18 mouse cellular contexts compared by ENCODE assay signal in genomic region chr17:46496081-46496480, GRCm38 (mm10). TPM values are rescaled to one million over a fixed set of nuclear protein-coding genes. Genes with fewer than 3 reads are reported as not detected.
DNase-seq lines count a peak whose midpoint lies in the region; ATAC-seq and TF ChIP-seq lines count a peak whose summit lies in the region.
"Not testable (repeated sequence)": the region's sequence is repeated elsewhere in the genome, so short reads cannot be mapped to it uniquely, and the experiment has no call there.
"Had no signal": no experiment of that assay in that cellular context is flagged by ENCODE, and none has a peak within 500 bp of the region (broad histone marks: within the 10 kb centered on the region; RNA-seq: fewer than 3 reads in every experiment).

No protein-coding gene starts in this region.

- not testable (repeated sequence) for H3K4me3 ChIP-seq in forebrain, embryonic 14.5 days (ENCODE audit: low read depth, low read length); heart, embryonic 14.5 days (ENCODE audit: control insufficient read depth in 1 of 2, insufficient read depth in 1 of 2, low read depth in 1 of 2, low read length in 2 of 2); hindbrain, embryonic 15.5 days; liver, embryonic 16.5 days (ENCODE audit: low read depth, low read length); midbrain, embryonic 15.5 days; neural tube, embryonic 15.5 days (replicated peaks)
- H3K4me3 ChIP-seq in layer of hippocampus, adult 2 months = peak overlapping the region; percentile 72

- H3K9ac ChIP-seq in forebrain, embryonic 14.5 days (ENCODE audit: low read length); heart, embryonic 14.5 days (ENCODE audit: low read length); hindbrain, embryonic 15.5 days; liver, embryonic 16.5 days (ENCODE audit: low read depth, low read length); midbrain, embryonic 15.5 days; neural tube, embryonic 15.5 days (replicated peaks): not testable (repeated sequence)

- not testable (repeated sequence) for H3K4me2 ChIP-seq in forebrain, embryonic 14.5 days (ENCODE audit: low read length)
- H3K4me2 ChIP-seq in heart, embryonic 14.5 days (ENCODE audit: low read length) = peak overlapping the region; percentile 72
- H3K4me2 ChIP-seq in hindbrain, embryonic 15.5 days = peak overlapping the region; percentile 96
- 0 out of 2 replicates have a peak overlapping the region, but pooled peaks have one; percentile 91 for H3K4me2 ChIP-seq in liver, embryonic 16.5 days (ENCODE audit: low read depth, low read length)
- H3K4me2 ChIP-seq in midbrain, embryonic 15.5 days = 0 out of 2 replicates have a peak overlapping the region, but pooled peaks have one; percentile 73
- peak overlapping the region; percentile 71 for H3K4me2 ChIP-seq in neural tube, embryonic 15.5 days

- H3K4me1 ChIP-seq in forebrain, embryonic 14.5 days (ENCODE audit: control insufficient read depth, insufficient read depth, low read length); heart, embryonic 14.5 days (ENCODE audit: control insufficient read depth in 2 of 2, insufficient read depth in 2 of 2, low read length in 2 of 2); hindbrain, embryonic 15.5 days (replicated peaks); liver, embryonic 16.5 days (ENCODE audit: control insufficient read depth, low read depth, low read length); midbrain, embryonic 15.5 days; neural tube, embryonic 15.5 days: not testable (repeated sequence)

- peaks cover 10% of the 10 kb centered on the region; the same call in 1 of the 2 replicates for H3K36me3 ChIP-seq in forebrain, embryonic 14.5 days (ENCODE audit: control insufficient read depth, insufficient read depth, low read length)
- peaks cover 13% of the 10 kb centered on the region; the same call in 1 of the 2 replicates for H3K36me3 ChIP-seq in heart, embryonic 14.5 days (ENCODE audit: control insufficient read depth, insufficient read depth, low read length)
- H3K36me3 ChIP-seq in hindbrain, embryonic 15.5 days; liver, embryonic 16.5 days (ENCODE audit: control insufficient read depth, insufficient read depth); midbrain, embryonic 15.5 days (replicated peaks): not testable (repeated sequence)
- 0 out of 2 replicates have a peak, but pooled peaks cover 13% of the 10 kb centered on the region for H3K36me3 ChIP-seq in neural tube, embryonic 15.5 days

- H3K27me3 ChIP-seq in forebrain, embryonic 14.5 days (replicated peaks; ENCODE audit: control insufficient read depth, insufficient read depth, low read length); heart, embryonic 14.5 days (ENCODE audit: control insufficient read depth, insufficient read depth, low read length); hindbrain, embryonic 15.5 days; neural tube, embryonic 15.5 days (replicated peaks): not testable (repeated sequence)
- H3K27me3 ChIP-seq in liver, embryonic 16.5 days (ENCODE audit: control insufficient read depth, insufficient read depth, low read depth, low read length) = peaks cover 12% of the 10 kb centered on the region; the same call in 1 of the 2 replicates
- peaks cover 14% of the 10 kb centered on the region for H3K27me3 ChIP-seq in midbrain, embryonic 15.5 days (replicated peaks)

- ATAC-seq in forebrain, embryonic 14.5 days = peak; percentile 6
- ATAC-seq in heart, embryonic 14.5 days (ENCODE audit: insufficient number of reproducible peaks, insufficient read depth, low FRiP score, low read depth); neural tube, embryonic 15.5 days (ENCODE audit: low FRiP score): not testable (repeated sequence)
- ATAC-seq in hindbrain, embryonic 15.5 days (ENCODE audit: low FRiP score, low read depth) = peak; percentile 14; the same call in 1 of the 2 replicates
- ATAC-seq in liver, embryonic 16.5 days (ENCODE audit: low read depth) = peak; percentile 40; the same call in 1 of the 2 replicates
- ATAC-seq in midbrain, embryonic 15.5 days (replicated peaks) = 0 out of 2 replicates have a peak, but pooled peaks have one; percentile 13

- not testable (repeated sequence) for H3K27ac ChIP-seq in forebrain, embryonic 14.5 days (ENCODE audit: low read depth, low read length); heart, embryonic 14.5 days (replicated peaks in 1 of 2; ENCODE audit: control insufficient read depth in 1 of 2, insufficient read depth in 1 of 2, low read depth in 2 of 2, low read length in 2 of 2); hindbrain, embryonic 15.5 days (replicated peaks); layer of hippocampus, adult 2 months; liver, embryonic 16.5 days (ENCODE audit: low read length); midbrain, embryonic 15.5 days; neural tube, embryonic 15.5 days (replicated peaks)

- DNase-seq in forebrain, embryonic 14.5 days (ENCODE audit: low spot score); layer of hippocampus, adult 2 months (ENCODE audit: low spot score in 2 of 2): not testable (repeated sequence)

- not testable (repeated sequence) for TF ChIP-seq CTCF in layer of hippocampus, adult 2 months (conservative IDR thresholded peaks at IDR 0.05)

- H3K9me3 ChIP-seq in forebrain, embryonic 14.5 days (replicated peaks; ENCODE audit: control insufficient read depth, low read length); heart, embryonic 14.5 days (ENCODE audit: control insufficient read depth, low read length); hindbrain, embryonic 15.5 days; liver, embryonic 16.5 days (replicated peaks; ENCODE audit: control insufficient read depth, low read length); midbrain, embryonic 15.5 days; neural tube, embryonic 15.5 days (replicated peaks): not testable (repeated sequence)

RNA-seq across cellular contexts. Expression of gene Dnph1, which starts 0.4 kb away (rescaled TPM):
- polyA plus RNA-seq in forebrain, embryonic 14.5 days (2014; fragmentation: Nextera tagmentation; extraction: Ambion mirVana) = 33.0 and 41.6 TPM in 2 replicates
- polyA plus RNA-seq in heart, embryonic 14.5 days (2014; fragmentation: Nextera tagmentation; extraction: Ambion mirVana) = 25.8 and 26.4 TPM in 2 replicates
- 21.8 and 22.4 TPM in 2 replicates for polyA plus RNA-seq in hindbrain, embryonic 15.5 days (2015; fragmentation: Nextera tagmentation; extraction: Ambion mirVana)
- total RNA-seq in layer of hippocampus, adult 2 months (2021) = 1 to 10 TPM; 4.8 to 6.2 TPM
- polyA plus RNA-seq in liver, embryonic 16.5 days (2015; fragmentation: Nextera tagmentation; extraction: Ambion mirVana) = 12.7 and 15.6 TPM in 2 replicates
- 14.5 and 17.3 TPM in 2 replicates for polyA plus RNA-seq in midbrain, embryonic 15.5 days (2015; fragmentation: Nextera tagmentation; extraction: Ambion mirVana)
- 13.6 and 22.7 TPM in 2 replicates for polyA plus RNA-seq in neural tube, embryonic 15.5 days (2015; fragmentation: Nextera tagmentation; extraction: Ambion mirVana)

RNA-seq across cellular contexts. Expression of gene Ttbk1, which starts 8.6 kb away (rescaled TPM):
- 3.8 and 4.8 TPM in 2 replicates for polyA plus RNA-seq in forebrain, embryonic 14.5 days (2014; fragmentation: Nextera tagmentation; extraction: Ambion mirVana)
- polyA plus RNA-seq in heart, embryonic 14.5 days (2014; fragmentation: Nextera tagmentation; extraction: Ambion mirVana) = 0.16 and 0.18 TPM in 2 replicates
- polyA plus RNA-seq in hindbrain, embryonic 15.5 days (2015; fragmentation: Nextera tagmentation; extraction: Ambion mirVana) = 8.6 and 8.9 TPM in 2 replicates
- total RNA-seq in layer of hippocampus, adult 2 months (2021) = 100 to 1,000 TPM; 119 to 122 TPM
- polyA plus RNA-seq in liver, embryonic 16.5 days (2015; fragmentation: Nextera tagmentation; extraction: Ambion mirVana) = not detected in 2 replicates
- polyA plus RNA-seq in midbrain, embryonic 15.5 days (2015; fragmentation: Nextera tagmentation; extraction: Ambion mirVana) = 8.7 and 9.0 TPM in 2 replicates
- 5.5 and 7.8 TPM in 2 replicates for polyA plus RNA-seq in neural tube, embryonic 15.5 days (2015; fragmentation: Nextera tagmentation; extraction: Ambion mirVana)
- polyA plus RNA-seq: liver, postnatal 0 days had no signal

RNA-seq across cellular contexts. Expression of gene Cul9, which starts 50.1 kb away (rescaled TPM):
- polyA plus RNA-seq in forebrain, embryonic 14.5 days (2014; fragmentation: Nextera tagmentation; extraction: Ambion mirVana) = 7.6 and 10.8 TPM in 2 replicates
- polyA plus RNA-seq in heart, embryonic 14.5 days (2014; fragmentation: Nextera tagmentation; extraction: Ambion mirVana) = 4.6 and 5.1 TPM in 2 replicates
- polyA plus RNA-seq in hindbrain, embryonic 15.5 days (2015; fragmentation: Nextera tagmentation; extraction: Ambion mirVana) = 21.0 and 26.5 TPM in 2 replicates
- total RNA-seq in layer of hippocampus, adult 2 months (2021) = 10 to 100 TPM; 66.1 to 68.4 TPM
- 0.60 and 0.76 TPM in 2 replicates for polyA plus RNA-seq in liver, embryonic 16.5 days (2015; fragmentation: Nextera tagmentation; extraction: Ambion mirVana)
- 25.0 and 26.7 TPM in 2 replicates for polyA plus RNA-seq in midbrain, embryonic 15.5 days (2015; fragmentation: Nextera tagmentation; extraction: Ambion mirVana)
- 17.3 and 22.6 TPM in 2 replicates for polyA plus RNA-seq in neural tube, embryonic 15.5 days (2015; fragmentation: Nextera tagmentation; extraction: Ambion mirVana)

RNA-seq across cellular contexts. Expression of gene Slc22a7, which starts 57.8 kb away (rescaled TPM):
- not detected in 2 replicates for polyA plus RNA-seq in forebrain, embryonic 14.5 days (2014; fragmentation: Nextera tagmentation; extraction: Ambion mirVana)
- polyA plus RNA-seq in heart, embryonic 14.5 days (2014; fragmentation: Nextera tagmentation; extraction: Ambion mirVana) = not detected in 2 replicates
- polyA plus RNA-seq in hindbrain, embryonic 15.5 days (2015; fragmentation: Nextera tagmentation; extraction: Ambion mirVana) = 0.10 TPM in 1 of 2 replicates, not detected in the other
- total RNA-seq in layer of hippocampus, adult 2 months (2021) = under 1 TPM in 1 of 2 experiments, not detected in 1; 0.28 TPM
- polyA plus RNA-seq in liver, embryonic 16.5 days (2015; fragmentation: Nextera tagmentation; extraction: Ambion mirVana) = 0.06 TPM in 1 of 2 replicates, not detected in the other
- not detected in 2 replicates for polyA plus RNA-seq in midbrain, embryonic 15.5 days (2015; fragmentation: Nextera tagmentation; extraction: Ambion mirVana)
- 1.3 TPM in 1 of 2 replicates, not detected in the other for polyA plus RNA-seq in neural tube, embryonic 15.5 days (2015; fragmentation: Nextera tagmentation; extraction: Ambion mirVana)
- total RNA-seq: adrenal gland, postnatal 25 days; gastrocnemius, postnatal 36 days; heart, adult 8-10 months; hematopoietic stem cell, adult 5-6 weeks had no signal
- polyA plus RNA-seq: heart, postnatal 0 days; intestine, postnatal 0 days; kidney, embryonic 14.5 days; limb, embryonic 14.5 days; midbrain, embryonic 11.5 days; urinary bladder, adult 2 months had no signal

RNA-seq across cellular contexts. Expression of gene Srf, which starts 59.9 kb away (rescaled TPM):
- polyA plus RNA-seq in forebrain, embryonic 14.5 days (2014; fragmentation: Nextera tagmentation; extraction: Ambion mirVana) = 4.6 and 4.7 TPM in 2 replicates
- polyA plus RNA-seq in heart, embryonic 14.5 days (2014; fragmentation: Nextera tagmentation; extraction: Ambion mirVana) = 15.6 and 17.8 TPM in 2 replicates
- 2.7 and 4.5 TPM in 2 replicates for polyA plus RNA-seq in hindbrain, embryonic 15.5 days (2015; fragmentation: Nextera tagmentation; extraction: Ambion mirVana)
- 10 to 100 TPM; 75.7 to 90.9 TPM for total RNA-seq in layer of hippocampus, adult 2 months (2021)
- polyA plus RNA-seq in liver, embryonic 16.5 days (2015; fragmentation: Nextera tagmentation; extraction: Ambion mirVana) = 1.8 and 2.0 TPM in 2 replicates
- polyA plus RNA-seq in midbrain, embryonic 15.5 days (2015; fragmentation: Nextera tagmentation; extraction: Ambion mirVana) = 3.7 and 5.7 TPM in 2 replicates
- 2.5 and 6.4 TPM in 2 replicates for polyA plus RNA-seq in neural tube, embryonic 15.5 days (2015; fragmentation: Nextera tagmentation; extraction: Ambion mirVana)
